Mouse (Mus musculus) cortical plate, adult 2 months (tissue): ENCODE measurements around the gene Gspt1.

ENCODE experiments used
- CTCF ChIP-seq: fragments of 200-500 bp; IDR thresholded peaks from 2 replicates; pipeline ENCODE4 v1.5.1; 2011; ENCODE audit warnings: mild to moderate bottlenecking, control low read depth, low read length; ENCODE audit not compliant: insufficient read depth; ENCODE audit errors: extremely low read depth
- POLR2A ChIP-seq: fragments of 200-500 bp; IDR thresholded peaks from 2 replicates; pipeline ENCODE4 v1.6.1; 2011; ENCODE audit warnings: mild to moderate bottlenecking, low read length, control low read depth; ENCODE audit not compliant: insufficient read depth; ENCODE audit errors: extremely low read depth

- TF ChIP-seq POLR2A (no peak), CTCF (no peak)
Observed at GRCm38 (mm10) chr16:11175489-11176207, 78.5 kb downstream of the Gspt1 start.
